Mouse (Mus musculus) hindbrain, embryonic 14.5 days (tissue): ENCODE data around the gene Cyp2j12. TPM values are rescaled to one million over a fixed set of nuclear protein-coding genes. Genes with fewer than 3 reads are reported as not detected.
"Not testable (repeated sequence)": the region's sequence is repeated elsewhere in the genome, so short reads cannot be mapped to it uniquely, and the experiment has no call there.

Experiments
- ATAC-seq: fragments of 200-750 bp; cut with Nextera tagmentation; 2 replicates; pipeline ENCODE4 v1.8.0; 2017; ENCODE audit warnings: moderate number of reproducible peaks, mild to moderate bottlenecking, moderate TSS enrichment, moderate library complexity; ENCODE audit not compliant: low FRiP score
- DNase-seq: peaks from one replicate; pipeline ENCODE4 v3.0.0-alpha.2; 2015; ENCODE audit warnings: low spot score
- H3K27ac ChIP-seq: fragments of 300-500 bp; sonication (generic); 2 replicates; pipeline ENCODE4 v1.5.1; 2014; ENCODE audit warnings: mild to moderate bottlenecking, moderate library complexity
- H3K27me3 ChIP-seq: fragments of 300-500 bp; sonication (generic); 2 replicates; pipeline ENCODE4 v1.6.1; 2014; ENCODE audit warnings: mild to moderate bottlenecking, low read length, mixed read lengths; ENCODE audit not compliant: control insufficient read depth, insufficient read depth
- H3K36me3 ChIP-seq: fragments of 300-500 bp; sonication (generic); replicated peaks from 2 replicates; pipeline ENCODE4 v1.6.1; 2014; ENCODE audit not compliant: control insufficient read depth, insufficient read depth
- H3K4me1 ChIP-seq: fragments of 300-500 bp; sonication (generic); replicated peaks from 2 replicates; pipeline ENCODE4 v1.6.1; 2014; ENCODE audit warnings: antibody characterized with exemption, low read length, mixed read lengths; ENCODE audit not compliant: control insufficient read depth, insufficient read depth
- H3K4me2 ChIP-seq: fragments of 300-500 bp; sonication (generic); replicated peaks from 2 replicates; pipeline ENCODE4 v1.6.1; 2014; ENCODE audit warnings: mild to moderate bottlenecking, moderate library complexity
- H3K4me3 ChIP-seq: fragments of 300-500 bp; sonication (generic); replicated peaks from 2 replicates; pipeline ENCODE4 v1.5.1; 2014; ENCODE audit warnings: mild to moderate bottlenecking, low read length
- H3K9ac ChIP-seq: fragments of 300-500 bp; sonication (generic); 2 replicates; pipeline ENCODE4 v1.6.1; 2014
- H3K9me3 ChIP-seq: fragments of 300-500 bp; sonication (generic); 2 replicates; pipeline ENCODE4 v1.6.1; 2016; ENCODE audit warnings: low read length; ENCODE audit not compliant: control insufficient read depth
- WGBS: fragments of 180-500 bp; shearing (Covaris S2); extraction: QIAGEN DNeasy Blood & Tissue Kit; methylation state at CpG from one replicate; pipeline ENCODE4 v1.1.7; 2014; 5-methylcytosine and 5-hydroxymethylcytosine counted together
- polyA plus RNA-seq: library from polyadenylated mRNA; unstranded; fragments of >200 nt; fragmentation: Nextera tagmentation; extraction: Ambion mirVana; gene quantifications from 2 replicates; pipeline ENCODE4 v1.2.1, GENCODE M21; 2014

Gene Cyp2j12
- polyA plus RNA-seq, 1 experiment from 2014 or later = not detected

- no peak overlapping the region for H3K9ac ChIP-seq
- no peak for DNase-seq
- no peaks in the 10 kb centered on the region for H3K27me3 ChIP-seq
- H3K4me3 ChIP-seq = no peak overlapping the region
- no peak overlapping the region for H3K27ac ChIP-seq
- H3K4me2 ChIP-seq = no peak overlapping the region
- H3K36me3 ChIP-seq = no peaks in the 10 kb centered on the region
- H3K4me1 ChIP-seq = no peaks in the 10 kb centered on the region
- no peak for ATAC-seq
- no peaks in the 10 kb centered on the region for H3K9me3 ChIP-seq
Measured at GRCm38 (mm10) chr4:96091869-96092268, 49.1 kb downstream of the Cyp2j12 start.

GRCm38 (mm10) chr4:96089356-96090048, 51.5 kb downstream of the Cyp2j12 start:
- H3K4me3 ChIP-seq = not testable (repeated sequence)

GRCm38 (mm10) chr4:96078308-96078707, 62.6 kb downstream of the Cyp2j12 start:
- H3K27me3 ChIP-seq = no peaks in the 10 kb centered on the region
- H3K4me3 ChIP-seq = no peak overlapping the region
- ATAC-seq (no peak), DNase-seq (no peak)
- no peaks in the 10 kb centered on the region for H3K36me3 ChIP-seq
- no peaks in the 10 kb centered on the region for H3K9me3 ChIP-seq
- H3K4me2 ChIP-seq = no peak overlapping the region
- 0 out of 2 replicates have a peak, but pooled peaks cover 2% of the 10 kb centered on the region for H3K4me1 ChIP-seq
- H3K9ac ChIP-seq = no peak overlapping the region
- no peak overlapping the region for H3K27ac ChIP-seq

More at GRCm38 (mm10) chr4:96089356-96090048, 51.5 kb downstream of the Cyp2j12 start:
- H3K9ac ChIP-seq, ATAC-seq, H3K36me3 ChIP-seq, H3K9me3 ChIP-seq, H3K4me1 ChIP-seq, H3K27ac ChIP-seq, DNase-seq, H3K27me3 ChIP-seq, H3K4me2 ChIP-seq: not testable (repeated sequence)
- WGBS = 37% methylated on average over 6 of the region's 6 CpGs

GRCm38 (mm10) chr4:96077261-96078125, 63.5 kb downstream of the Cyp2j12 start, which contains the start of gene Cyp2j13:
Gene Cyp2j13 (minus strand): TSS chr4:96077546.
- H3K4me1 ChIP-seq = 0 out of 2 replicates have a peak, but pooled peaks cover 2% of the 10 kb centered on the region
- H3K9ac ChIP-seq = peak within 1 kb of the TSS; percentile 39; the same call in 1 of the 2 replicates
- WGBS = 12% methylated on average over 20 of the region's 20 CpGs

GRCm38 (mm10) chr4:96062045-96062444, 78.9 kb downstream of the Cyp2j12 start:
- Histone ChIP-seq H3K36me3 (no peaks in the 10 kb centered on the region), H3K4me3 (no peak overlapping the region), H3K9me3 (no peaks in the 10 kb centered on the region), H3K9ac (no peak overlapping the region), H3K4me1 (no peaks in the 10 kb centered on the region), H3K4me2 (no peak overlapping the region), H3K27me3 (no peaks in the 10 kb centered on the region), H3K27ac (no peak overlapping the region)
- DNase-seq (no peak), ATAC-seq (no peak)
- WGBS = 77% methylated on average over 2 of the region's 2 CpGs

More at GRCm38 (mm10) chr4:96077261-96078125, 63.5 kb downstream of the Cyp2j12 start, which contains the start of gene Cyp2j13:
- DNase-seq = peak; percentile 59
- H3K4me2 ChIP-seq = peak within 1 kb of the TSS; percentile 48
- H3K4me3 ChIP-seq = peak within 1 kb of the TSS; percentile 13; the same call in 1 of the 2 replicates
- H3K36me3 ChIP-seq = no peaks in the 10 kb centered on the region
- no peaks in the 10 kb centered on the region for H3K27me3 ChIP-seq
- ATAC-seq = peak; percentile 81; the same call in 1 of the 2 replicates
- no peaks in the 10 kb centered on the region for H3K9me3 ChIP-seq
- H3K27ac ChIP-seq = no peak within 1 kb of the TSS

- no peak for DNase-seq
- 95% methylated on average over 2 of the region's 2 CpGs for WGBS
Measured at GRCm38 (mm10) chr4:96060106-96060505, 80.8 kb downstream of the Cyp2j12 start.

More at GRCm38 (mm10) chr4:96060106-96060505, 80.8 kb downstream of the Cyp2j12 start:
- no peaks in the 10 kb centered on the region for H3K4me1 ChIP-seq
- no peaks in the 10 kb centered on the region for H3K27me3 ChIP-seq
- H3K4me2 ChIP-seq = no peak overlapping the region
- no peaks in the 10 kb centered on the region for H3K36me3 ChIP-seq
- H3K27ac ChIP-seq = no peak overlapping the region
- H3K9ac ChIP-seq = no peak overlapping the region
- H3K4me3 ChIP-seq = no peak overlapping the region
- H3K9me3 ChIP-seq = no peaks in the 10 kb centered on the region
- ATAC-seq = no peak

Other genes starting within 250 kb of the Cyp2j12 start
- gene Hook1, start 173.9 kb downstream of the Cyp2j12 start, polyA plus RNA-seq = 83.5 and 88.6 TPM in 2 replicates
- not detected in 2 replicates for gene Cyp2j13, start 63.6 kb downstream of the Cyp2j12 start, polyA plus RNA-seq
- gene Cyp2j7, start 95.5 kb upstream of the Cyp2j12 start, polyA plus RNA-seq = not detected in 2 replicates
- not detected in 2 replicates for gene Cyp2j11, start 207.5 kb upstream of the Cyp2j12 start, polyA plus RNA-seq